Mouse (Mus musculus) bone marrow, adult 2 months (tissue): ENCODE measurements around the gene Tmem171.

Experiments used
- CTCF ChIP-seq: fragments of 200-500 bp; IDR thresholded peaks from 2 replicates; pipeline ENCODE4 v1.5.1; 2011; ENCODE audit warnings: low read length, control low read depth; ENCODE audit not compliant: control insufficient read depth, insufficient read depth
- POLR2A ChIP-seq: fragments of 200-500 bp; IDR thresholded peaks from 2 replicates; pipeline ENCODE4 v1.6.1; 2011; ENCODE audit warnings: low read depth, mild to moderate bottlenecking, control low read depth, low read length, borderline replicate concordance; ENCODE audit not compliant: control insufficient read depth

DNA sequence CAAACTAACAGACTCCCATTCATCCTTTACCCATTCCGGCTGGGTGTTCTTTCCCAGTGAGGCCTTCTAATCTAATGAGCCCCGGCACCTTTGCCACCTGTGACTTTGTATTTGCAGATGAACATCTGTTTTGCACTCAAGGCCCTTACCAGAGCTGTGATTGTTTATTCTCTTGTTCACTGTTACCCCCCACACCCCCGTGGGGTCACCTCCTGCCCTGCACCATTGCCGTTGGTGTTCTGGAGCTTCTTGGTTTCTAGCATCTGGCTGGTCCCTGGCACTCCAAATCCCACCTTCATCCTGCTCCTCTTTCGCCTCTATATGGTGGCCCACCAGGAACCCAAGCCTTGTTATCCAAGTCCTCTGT lies 6.7 kb upstream of the Tmem171 start:
- TF ChIP-seq CTCF (no peak), POLR2A (no peak)
